Mouse (Mus musculus) liver (tissue): ENCODE measurements at regions not wholly inside any gene's neighbourhood (a gene's known extent, or its start where the extent isn't known, plus 50 kb on each side); places are given as distances from the start of the nearest gene placed in this dataset.
"Not testable (repeated sequence)": the region's sequence is repeated elsewhere in the genome, so short reads cannot be mapped to it uniquely, and the experiment has no call there.

Source experiments
- DNase-seq: peaks from one replicate; pipeline ENCODE4 v3.0.0-alpha.2; 2020; ENCODE audit warnings: mixed read lengths

DNA sequence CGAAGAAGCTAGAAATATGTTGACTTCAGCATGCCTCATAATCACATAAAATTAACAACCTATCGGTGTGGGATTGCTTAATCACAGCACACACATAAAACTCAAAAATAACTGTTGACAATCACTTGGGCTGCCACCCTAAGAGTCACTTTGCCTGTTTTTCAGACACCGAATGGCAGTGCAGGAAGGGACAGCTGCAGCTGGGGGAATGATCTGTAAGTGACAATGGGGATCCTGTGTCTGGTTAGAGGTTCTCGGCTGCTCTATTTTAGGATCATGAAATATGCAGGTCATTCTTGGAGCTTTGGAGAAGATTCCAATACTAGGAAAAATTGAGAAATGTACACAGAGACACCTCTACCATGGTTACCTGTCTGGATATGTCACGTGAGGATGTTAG lies 54.4 kb upstream of the Tcf12 start:
- no peak for DNase-seq

DNA sequence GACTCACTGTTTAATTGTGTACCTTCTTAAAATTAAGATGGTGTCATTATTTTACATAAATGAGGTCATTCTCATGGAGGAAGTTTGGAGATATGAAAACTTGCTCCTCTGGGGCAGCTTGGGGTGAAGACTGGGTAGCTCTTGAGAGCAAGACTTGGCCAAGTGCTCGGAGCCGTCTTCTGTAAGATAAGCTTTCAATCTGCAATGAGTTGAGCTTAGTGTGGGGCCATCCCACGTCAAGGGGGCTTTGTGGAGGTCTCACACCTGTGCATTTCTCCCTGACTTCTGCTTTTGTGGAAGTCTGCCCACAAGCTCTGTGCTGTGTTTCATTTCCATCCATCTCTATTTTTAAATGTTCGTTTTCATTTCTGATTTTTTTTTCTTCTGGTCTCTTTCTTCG lies 54.9 kb upstream of the Tcf12 start:
- DNase-seq = no peak

DNA sequence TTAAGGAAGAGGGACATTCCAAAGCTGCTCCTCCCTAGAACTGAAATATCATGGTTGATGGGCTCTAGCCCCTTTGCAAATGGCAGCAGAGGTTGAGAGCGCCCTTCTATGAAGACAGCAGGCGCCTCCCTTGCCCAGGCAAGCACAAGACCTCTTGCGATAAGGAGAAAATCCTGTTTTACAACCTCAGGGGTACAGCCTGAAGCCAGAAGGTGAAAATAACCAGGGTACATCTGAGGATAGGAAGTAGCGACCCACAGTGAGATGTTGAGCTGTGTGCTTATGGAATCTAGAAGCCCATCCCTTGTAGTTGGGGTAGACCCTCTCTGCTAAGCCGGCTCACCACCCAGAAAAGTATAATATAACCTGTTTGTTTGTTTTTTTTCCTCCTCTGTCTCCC lies 57.6 kb upstream of the Tcf12 start:
- DNase-seq = no peak

DNA sequence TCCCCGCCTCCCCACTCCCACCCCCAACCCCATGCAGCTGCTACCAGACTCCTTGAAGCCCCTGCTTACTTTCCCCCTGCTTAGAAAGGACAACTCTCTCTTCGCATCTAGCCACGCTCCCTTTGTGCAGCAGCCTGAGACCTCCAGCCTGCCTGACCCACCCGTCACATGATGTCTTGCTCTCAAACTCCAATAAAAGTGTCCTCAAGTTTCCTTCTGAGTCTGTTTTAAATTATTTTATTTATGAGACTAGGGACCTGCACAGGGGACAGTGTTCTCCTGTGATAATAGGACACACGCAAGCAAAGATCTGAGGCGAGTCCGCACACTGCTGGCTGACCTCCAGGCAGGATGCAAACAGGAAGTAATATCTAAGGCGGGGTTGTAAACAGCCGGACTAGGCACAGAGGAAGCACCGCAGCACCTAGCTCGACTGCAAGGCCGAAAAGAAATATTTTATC lies 58.1 kb upstream of the Tcf12 start:
- peak; percentile 35 for DNase-seq

DNA sequence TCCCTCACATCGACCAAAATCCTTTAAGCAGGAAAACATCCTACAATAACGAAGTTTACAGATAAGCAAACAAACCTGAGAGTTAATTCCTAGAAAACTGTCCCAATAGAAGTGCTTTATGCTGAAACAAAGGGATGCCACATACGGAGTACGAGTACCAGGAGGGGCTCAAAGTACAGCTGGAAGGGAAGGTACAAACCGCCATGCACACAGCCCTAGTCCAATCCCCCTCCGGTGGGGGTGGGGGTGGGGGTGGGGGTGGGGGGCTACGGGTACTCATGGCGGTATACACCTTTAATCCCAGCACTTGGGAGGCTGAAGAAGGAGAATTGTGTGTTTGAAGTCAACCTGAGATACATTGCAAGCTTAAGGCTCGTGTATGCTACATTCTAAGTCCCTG lies 58.6 kb upstream of the Tcf12 start:
- no peak for DNase-seq

DNA sequence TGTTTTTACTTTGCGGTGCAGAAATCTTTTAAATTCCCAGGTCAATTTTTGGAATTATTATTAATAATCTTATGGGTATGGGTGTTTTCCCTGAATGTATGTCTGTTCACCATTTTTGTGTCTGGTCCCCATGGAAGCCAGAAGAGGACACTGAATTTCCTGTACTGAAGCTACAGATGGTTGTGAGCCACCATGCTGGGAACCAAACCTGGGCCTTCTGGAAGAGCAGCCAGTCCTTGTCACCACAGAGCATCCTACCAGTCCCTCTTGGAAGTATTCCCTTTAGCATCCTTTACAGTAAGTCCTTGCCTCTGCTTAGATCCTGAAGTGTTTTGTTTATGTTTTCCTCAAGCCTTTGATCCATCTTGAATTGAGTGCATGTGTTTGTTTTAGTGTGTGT lies 60.7 kb upstream of the Tcf12 start:
- no peak for DNase-seq

DNA sequence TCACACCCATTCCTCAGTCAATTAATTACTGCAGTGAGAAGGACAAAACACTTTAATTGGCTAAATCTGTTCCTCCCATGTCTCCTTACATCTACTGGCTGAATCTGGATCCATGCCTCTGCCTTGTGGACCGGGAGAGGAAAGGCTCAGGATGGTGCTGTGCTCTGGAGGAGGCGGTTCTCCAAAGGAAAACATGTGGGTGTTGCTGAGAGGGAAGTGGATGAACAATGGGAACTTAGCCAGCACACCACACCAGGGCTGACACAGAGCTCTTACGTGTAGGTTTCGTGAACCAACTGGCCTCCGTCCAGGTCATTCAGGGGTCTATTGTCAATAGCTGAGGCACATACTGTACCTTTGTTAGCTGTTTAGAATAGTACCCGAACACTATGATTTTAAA lies 69.3 kb upstream of the Tcf12 start:
- no peak for DNase-seq

DNA sequence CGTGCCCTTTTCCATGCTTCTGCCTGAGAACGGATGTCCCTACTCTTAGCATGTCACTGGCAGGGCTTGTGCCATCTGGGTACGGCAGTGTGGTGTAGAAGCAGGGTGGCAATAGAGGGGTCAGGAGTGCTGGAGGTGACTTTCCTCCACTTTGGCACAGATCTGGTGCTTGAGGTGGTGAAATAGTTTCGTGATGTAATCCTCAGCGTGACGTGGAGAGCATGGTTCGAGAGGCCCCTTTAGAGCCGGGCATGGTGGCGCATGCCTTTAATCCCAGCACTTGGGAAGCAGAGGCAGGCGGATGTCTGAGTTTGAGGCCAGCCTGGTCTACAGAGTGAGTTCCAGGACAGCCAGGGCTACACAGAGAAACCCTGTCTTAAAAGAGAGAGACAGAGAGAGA lies 71.7 kb upstream of the Tcf12 start:
- no peak for DNase-seq

DNA sequence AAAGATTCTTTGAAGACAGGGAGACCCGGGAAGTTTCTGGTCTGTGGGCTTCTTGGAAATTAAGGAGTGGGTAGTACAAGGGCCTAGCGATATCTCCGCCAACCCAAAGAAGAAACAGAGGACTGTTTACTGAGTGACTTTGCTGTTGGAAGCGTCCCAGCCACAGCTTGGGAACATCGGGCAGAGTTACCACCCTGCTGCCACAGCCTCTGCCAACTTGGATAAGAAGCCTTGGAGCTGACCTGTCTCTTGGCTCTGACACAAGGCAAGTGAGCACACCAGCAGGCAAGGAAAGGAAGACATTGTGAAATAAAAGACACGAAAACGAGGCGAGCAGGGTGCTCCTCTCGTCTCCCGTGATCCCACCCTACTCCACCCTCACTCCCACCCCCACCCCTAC lies 72.3 kb upstream of the Tcf12 start:
- no peak for DNase-seq

DNA sequence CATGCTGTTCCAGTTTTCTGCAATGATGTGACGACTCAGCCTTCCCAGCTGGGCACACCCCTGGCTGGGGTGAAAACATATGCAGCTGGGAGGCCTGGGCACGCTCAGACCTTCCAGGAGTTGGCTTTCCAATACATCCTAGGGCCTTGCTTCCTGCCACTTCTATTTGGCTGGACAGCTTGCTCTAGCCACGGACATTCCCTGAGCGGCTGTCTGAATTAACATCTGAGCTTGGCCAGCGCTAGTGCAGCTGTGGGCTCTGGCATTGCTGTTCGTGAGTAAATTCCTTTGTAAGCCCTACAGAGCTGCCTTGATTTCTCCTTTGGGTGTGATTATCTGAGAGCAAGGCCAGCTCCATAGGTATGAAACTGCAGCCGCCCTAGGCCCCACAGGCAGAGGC lies 78.2 kb upstream of the Tcf12 start:
- DNase-seq = no peak

DNA sequence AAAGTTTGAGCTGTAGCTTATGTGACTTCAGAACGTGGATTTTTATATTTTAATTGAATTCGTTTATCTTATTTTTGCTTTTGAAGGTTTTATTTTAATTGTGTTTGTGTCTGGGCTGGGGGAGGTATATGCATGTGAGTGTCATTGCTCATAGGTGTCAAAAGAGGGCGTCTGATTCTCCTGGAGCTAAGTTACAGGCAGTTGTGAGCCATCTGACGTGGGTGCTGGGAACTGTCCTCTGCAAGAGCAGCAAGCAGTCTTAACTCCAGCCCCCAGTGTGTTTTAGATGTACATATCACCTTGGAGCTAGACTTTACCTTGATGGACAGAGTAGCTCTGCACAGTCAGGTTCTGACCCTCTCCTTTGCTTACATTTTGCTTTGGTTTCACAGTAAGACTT lies 79.0 kb upstream of the Tcf12 start:
- no peak for DNase-seq

DNA sequence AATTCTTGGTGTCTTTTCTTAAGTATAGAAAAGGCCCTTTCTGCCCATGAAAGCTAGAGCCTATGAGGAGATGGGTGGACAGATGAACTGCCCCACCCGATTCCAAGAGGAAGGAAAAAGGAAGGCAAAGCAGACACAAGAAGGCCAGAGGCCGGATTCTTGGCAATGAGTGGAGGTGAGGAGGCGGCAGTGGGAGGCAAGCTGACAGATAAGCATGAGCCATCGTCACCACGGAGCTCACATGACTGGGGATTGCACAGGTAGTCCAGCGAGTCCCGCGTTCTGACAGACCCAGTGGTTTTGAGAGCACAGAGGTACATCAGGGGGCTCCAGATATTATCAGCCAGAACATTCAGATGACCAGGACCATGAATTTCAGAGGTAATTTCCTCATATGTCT lies 79.4 kb upstream of the Tcf12 start:
- no peak for DNase-seq

DNA sequence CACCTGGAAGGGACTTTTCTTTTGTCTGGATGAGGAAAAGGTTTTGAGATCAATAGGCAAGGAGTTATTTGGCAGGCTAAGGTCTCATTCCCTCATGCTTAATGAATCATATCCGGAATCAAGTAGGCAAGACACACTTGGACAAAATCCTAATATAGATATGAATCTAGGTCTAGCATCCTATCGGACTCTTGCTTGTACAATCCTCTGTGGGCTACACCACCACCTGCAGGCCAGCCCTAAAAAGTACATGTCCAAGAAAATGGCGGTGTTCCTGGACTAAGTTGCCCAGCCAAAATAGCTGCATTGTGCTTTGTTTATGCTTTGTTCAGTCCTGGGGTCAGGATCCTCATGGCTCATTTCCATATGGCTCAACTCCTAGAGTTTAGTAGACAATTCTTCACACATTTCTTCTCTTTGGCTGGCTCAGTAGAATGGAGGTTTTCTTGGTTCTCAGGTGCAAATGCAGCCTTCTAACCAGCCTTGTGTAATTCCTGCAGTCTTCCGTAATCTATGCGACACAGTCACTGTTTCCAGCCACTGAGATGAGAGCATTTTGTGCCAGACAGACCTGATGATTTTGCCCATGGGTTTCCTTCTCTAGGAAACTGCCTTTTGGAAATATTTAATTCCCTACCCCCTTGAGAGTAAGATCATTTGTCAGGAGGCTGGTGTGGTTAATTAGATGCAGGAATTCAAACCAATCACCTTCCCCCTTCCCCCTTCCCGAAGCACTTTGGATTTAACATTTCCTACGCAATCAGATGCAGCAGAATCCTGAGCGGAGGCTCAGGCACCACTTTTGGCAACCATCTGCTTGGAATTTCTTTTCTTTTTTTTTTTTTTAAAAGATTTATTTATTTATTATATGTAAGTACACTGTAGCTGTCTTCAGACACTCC lies 80.6 kb upstream of the Tcf12 start:
- peak; percentile 32 for DNase-seq

DNA sequence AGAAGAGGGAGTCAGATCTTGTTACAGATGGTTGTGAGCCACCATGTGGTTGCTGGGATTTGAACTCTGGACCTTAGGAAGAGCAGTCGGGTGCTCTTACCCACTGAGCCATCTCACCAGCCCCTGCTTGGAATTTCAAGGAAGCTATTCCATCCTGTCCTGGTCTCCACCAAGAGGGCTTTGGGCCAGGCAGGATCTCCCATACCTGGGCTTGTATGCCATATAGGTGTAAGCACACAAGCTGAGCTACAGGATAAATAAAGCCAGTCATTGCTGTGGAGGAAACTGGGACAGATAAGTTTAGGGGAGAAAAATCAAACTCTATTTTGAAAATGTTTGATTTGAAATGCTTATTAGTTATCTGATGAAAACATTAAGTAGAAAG lies 81.3 kb upstream of the Tcf12 start:
- DNase-seq = not testable (repeated sequence)

DNA sequence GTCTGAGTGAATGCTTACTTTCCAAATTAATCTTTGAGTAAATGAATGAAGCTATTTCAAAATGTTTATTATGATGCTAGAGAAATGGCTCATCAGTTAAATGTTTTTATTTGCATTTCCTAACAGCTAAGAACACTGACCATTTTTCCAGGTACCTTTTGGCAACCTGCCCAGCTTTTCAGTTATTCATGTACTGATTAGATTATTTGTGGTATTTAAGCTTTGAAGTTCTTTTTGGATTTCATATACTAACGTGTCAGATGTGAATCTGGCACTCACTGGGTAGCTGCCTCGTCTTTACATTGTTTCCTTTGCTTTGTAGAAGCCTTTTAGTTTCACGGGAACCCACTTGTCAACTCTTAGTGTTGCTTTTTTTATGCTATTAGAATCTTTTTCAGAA lies 79.3 kb upstream of the Zfp280d start:
- DNase-seq = no peak

DNA sequence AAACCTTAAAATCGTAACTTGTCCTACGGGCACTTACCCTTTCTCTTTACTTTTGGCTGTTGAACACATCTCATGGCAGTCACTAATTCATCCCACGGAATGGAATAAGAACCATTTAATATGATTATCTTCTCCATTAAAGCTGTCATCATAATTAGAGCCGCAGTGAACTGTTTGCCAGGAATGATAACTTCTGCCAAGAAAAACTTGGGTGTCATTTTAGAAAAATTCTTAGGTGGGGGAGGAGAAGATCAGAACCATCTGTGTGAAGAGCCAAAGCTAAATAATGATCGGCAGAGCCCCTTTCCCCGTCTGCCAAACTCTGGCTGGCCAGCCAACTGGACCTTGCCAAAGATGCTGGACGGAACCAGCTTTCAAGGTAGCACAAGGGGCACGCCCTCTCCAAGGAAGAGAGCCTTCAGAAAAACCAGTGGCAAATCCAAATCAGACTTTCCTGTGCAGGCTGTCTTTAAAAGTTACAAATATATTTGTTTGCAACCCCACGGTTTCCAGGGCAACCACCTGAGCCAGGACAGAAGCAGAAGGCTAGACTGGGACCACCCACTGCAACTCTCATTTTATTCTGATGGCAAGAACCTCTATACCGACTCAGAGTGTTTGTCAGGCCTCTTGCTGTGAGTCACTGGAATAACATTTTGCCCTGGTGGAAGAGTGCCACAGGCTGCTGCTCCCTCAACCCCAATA lies 77.9 kb upstream of the Zfp280d start:
- DNase-seq = no peak

DNA sequence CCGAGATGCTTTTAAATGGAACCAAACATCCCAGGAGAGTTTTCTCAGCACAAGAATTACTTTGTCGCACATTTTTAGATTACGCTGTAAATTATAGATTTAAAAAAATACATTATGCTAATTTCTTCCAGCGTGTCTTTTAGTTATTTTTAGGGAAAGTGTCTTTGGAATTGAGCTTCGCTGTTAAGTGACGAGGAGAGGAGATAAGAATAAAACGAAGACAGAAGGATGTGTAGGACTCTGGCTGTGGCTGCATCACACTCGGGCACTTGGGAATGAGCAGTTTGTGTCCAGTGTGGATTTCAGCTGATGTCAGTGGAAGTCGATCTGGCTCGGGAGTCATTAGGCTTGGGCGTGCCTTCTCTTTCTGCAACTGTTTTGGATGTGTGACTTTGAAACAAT lies 77.3 kb upstream of the Zfp280d start:
- no peak for DNase-seq

DNA sequence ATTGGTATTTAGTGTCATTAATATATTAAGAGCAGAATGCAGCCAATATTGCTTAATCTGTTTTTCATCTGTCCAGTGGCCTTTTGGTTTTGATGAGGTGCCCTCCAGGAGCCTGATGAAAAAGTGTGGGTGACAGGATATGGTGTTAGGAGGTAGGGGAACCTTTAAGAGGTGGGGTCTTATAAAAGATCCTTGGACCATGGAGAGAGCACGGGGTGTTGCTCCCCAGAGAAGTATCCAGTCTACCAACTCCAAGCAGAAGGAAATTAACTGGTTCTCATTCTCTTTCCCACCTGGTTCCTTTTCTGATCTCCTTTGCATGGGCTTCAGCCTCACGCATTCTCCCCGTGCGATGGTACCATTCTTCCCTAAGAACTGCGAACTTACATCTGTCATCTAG lies 75.7 kb upstream of the Zfp280d start:
- DNase-seq = no peak

DNA sequence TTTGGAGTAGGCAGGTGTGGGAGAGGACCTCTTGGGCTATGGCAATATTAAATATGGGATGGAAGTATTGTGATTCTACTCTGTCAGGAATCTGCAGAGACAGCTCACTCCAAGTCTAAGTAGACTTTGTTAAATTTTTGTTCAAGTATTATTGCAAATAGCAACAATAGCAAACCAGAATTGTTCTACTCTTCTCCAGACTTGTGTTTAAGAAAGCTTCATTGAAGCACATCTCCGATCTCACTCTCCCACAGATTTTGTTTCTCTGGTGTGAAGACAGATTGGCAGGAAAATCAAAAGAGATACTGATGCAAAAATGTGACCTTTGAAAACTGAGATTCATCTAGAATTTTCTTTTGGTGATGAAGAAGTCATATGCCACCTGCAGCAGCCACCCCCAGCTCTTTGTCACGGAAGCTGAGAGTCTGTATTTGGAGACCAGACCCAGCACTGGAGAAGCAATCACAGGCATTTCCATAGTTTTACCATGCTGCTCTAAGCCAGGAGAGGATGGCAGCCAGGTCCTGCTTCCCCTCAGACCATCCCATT lies 70.2 kb upstream of the Zfp280d start:
- DNase-seq = no peak

DNA sequence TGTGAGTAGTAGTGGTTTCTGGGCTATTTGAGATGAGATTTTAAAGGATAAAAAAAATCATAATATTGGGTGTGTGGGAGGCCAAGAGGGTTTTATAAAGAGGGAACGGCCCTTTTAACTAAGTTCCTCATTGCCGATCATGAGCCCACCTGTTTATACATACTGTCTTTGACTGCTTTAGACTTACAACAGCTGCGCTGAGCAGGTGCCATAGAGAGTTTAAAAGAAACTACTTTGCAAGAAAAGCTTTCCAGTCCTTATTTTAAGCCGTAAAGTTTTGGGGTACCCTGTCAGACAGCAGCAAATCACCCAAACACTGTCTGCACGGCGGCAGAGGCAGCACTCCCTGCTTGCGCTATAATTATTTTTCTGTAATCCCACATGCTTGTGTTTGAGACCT lies 68.8 kb upstream of the Zfp280d start:
- no peak for DNase-seq

DNA sequence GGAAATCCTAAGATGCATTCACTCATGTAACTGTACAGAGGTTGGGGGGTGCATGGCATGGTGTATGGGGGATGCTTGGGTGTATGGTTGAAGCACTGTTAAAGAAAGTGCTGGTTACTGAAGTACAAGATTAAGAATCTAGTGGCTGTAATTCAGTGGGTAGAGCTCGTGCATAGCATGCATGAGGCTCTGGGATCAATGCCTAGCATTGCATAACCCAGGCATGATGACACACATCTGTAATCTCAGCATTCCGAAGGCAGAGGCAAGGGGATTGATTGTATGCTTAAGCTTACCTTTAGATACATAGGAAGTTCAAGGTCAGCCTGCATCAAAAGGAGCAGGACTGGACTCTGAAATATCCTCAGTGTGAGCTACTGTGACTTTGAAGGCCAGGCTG lies 67.7 kb upstream of the Zfp280d start:
- DNase-seq = no peak

DNA sequence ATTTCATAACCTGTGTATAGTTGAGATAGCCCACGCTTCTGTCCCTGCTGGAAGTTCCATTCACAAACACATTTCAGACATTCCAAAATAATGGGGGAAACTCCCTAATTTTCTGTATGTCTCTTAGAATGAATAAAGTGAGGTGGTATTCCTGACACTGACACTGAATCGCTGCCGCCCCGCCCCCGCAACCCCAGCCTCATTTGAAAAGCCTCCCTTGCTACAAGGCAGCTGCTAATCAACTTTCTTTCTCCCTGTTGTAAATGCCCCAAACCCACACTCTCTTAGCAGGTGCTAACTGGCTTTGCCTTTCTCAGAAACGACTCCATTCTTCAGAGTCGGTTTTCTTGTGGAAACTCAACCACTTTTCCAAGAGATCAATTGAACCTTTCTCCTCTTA lies 66.4 kb upstream of the Zfp280d start:
- no peak for DNase-seq

DNA sequence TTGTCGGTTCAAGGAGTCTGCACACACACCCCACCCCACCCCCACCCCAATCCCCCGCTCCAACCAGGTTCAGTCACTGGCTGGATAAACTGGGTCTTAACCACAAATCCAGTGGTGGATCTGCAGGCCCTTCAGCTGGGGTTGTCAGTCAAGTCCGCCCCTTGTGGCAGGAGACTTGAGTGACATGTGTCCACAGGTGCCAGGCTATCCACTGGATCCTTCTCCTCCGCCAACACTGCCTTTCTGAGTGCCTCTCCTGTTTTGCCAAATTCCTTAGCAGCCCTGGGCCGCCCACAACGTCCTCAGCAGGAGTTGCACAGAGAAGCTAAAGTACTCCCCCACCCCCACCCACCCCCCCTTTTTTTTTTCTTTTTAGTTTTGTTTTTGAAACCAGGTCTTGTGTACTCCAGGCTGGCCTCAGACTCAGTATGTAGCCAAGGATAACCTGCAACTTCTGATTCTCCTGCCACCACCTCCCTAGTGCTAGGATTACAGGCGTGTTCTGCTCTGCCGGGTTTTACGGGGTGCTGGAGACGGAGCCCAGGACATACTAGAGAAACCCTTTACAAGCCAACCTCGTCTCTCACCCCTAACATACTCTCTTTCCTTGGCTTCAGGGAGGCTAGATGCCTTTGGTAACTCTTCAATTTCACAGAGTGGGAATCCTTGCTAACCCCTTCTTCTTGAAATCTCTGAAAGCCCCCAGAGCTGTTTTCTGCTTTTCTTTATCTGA lies 57.2 kb upstream of the Zfp280d start:
- DNase-seq = peak; percentile 20

DNA sequence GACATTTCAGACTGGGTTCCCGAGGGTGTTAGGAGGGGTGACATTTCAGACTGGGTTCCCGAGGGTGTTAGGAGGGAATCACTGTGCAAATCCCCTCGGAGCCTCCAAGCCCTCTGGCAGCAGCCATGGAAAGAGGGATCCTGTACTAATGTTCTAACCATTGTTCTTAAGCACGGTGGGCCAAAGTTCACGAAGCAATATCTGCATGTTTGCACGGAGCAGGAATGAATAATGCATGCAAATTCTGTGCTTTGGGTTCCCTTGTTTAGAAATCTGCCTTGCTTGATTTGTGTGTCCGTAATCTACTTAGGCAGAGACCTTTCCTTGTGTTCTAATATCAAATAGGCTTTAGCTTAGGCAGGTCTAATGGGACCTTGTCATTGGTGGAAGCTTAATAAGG lies 55.9 kb upstream of the Zfp280d start:
- DNase-seq = no peak
